Mouse (Mus musculus) forebrain, embryonic 11.5 days (tissue): ENCODE measurements around the gene Kctd20. TPM values are rescaled to one million over a fixed set of nuclear protein-coding genes. Genes with fewer than 3 reads are reported as not detected.

Source experiments
- ATAC-seq: fragments of 200-750 bp; cut with Nextera tagmentation; replicated peaks from 2 replicates; pipeline ENCODE4 v1.8.0; 2017; ENCODE audit warnings: moderate TSS enrichment; ENCODE audit not compliant: low FRiP score
- DNase-seq: peaks from one replicate; pipeline ENCODE4 v3.0.0-alpha.2; 2017; ENCODE audit warnings: low spot score
- H3K27ac ChIP-seq: fragments of 300-500 bp; sonication (generic); 2 replicates; pipeline ENCODE4 v1.5.1; 2014; ENCODE audit warnings: low read depth, low read length
- H3K27me3 ChIP-seq: fragments of 300-500 bp; sonication (generic); 2 replicates; pipeline ENCODE4 v1.6.1; 2014; ENCODE audit warnings: mild to moderate bottlenecking, low read length, mixed read lengths; ENCODE audit not compliant: control insufficient read depth, insufficient read depth
- H3K36me3 ChIP-seq: fragments of 300-500 bp; sonication (generic); 2 replicates; pipeline ENCODE4 v1.6.1; 2014; ENCODE audit warnings: mild to moderate bottlenecking, low read length, moderate library complexity, mixed read lengths; ENCODE audit not compliant: control insufficient read depth, insufficient read depth
- H3K4me1 ChIP-seq: fragments of 300-500 bp; sonication (generic); replicated peaks from 2 replicates; pipeline ENCODE4 v1.6.1; 2014; ENCODE audit warnings: low read length, mixed read lengths; ENCODE audit not compliant: control insufficient read depth, insufficient read depth
- H3K4me2 ChIP-seq: fragments of 300-500 bp; sonication (generic); 2 replicates; pipeline ENCODE4 v1.6.1; 2014; ENCODE audit warnings: low read depth, mild to moderate bottlenecking, low read length, moderate library complexity, mixed read lengths; ENCODE audit not compliant: severe bottlenecking
- H3K4me3 ChIP-seq: fragments of 300-500 bp; sonication (generic); 2 replicates; pipeline ENCODE4 v1.5.1; 2014; ENCODE audit warnings: low read depth, low read length
- H3K9ac ChIP-seq: fragments of 300-500 bp; sonication (generic); 2 replicates; pipeline ENCODE4 v1.6.1; 2014; ENCODE audit warnings: low read length
- H3K9me3 ChIP-seq: fragments of 300-500 bp; sonication (generic); 2 replicates; pipeline ENCODE4 v1.6.1; 2016; ENCODE audit warnings: low read length, mixed read lengths; ENCODE audit not compliant: control insufficient read depth
- WGBS: fragments of 180-500 bp; shearing (Covaris S2); extraction: QIAGEN DNeasy Blood & Tissue Kit; methylation state at CpG from one replicate; pipeline ENCODE4 v1.1.7; 2014; 5-methylcytosine and 5-hydroxymethylcytosine counted together
- polyA plus RNA-seq: library from polyadenylated mRNA; unstranded; fragments of >200 nt; fragmentation: Nextera tagmentation; extraction: Ambion mirVana; gene quantifications from 2 replicates; pipeline ENCODE4 v1.2.1, GENCODE M21; 2014

The Kctd20 gene
- polyA plus RNA-seq, 1 experiment from 2014 or later = 116 TPM

DNA sequence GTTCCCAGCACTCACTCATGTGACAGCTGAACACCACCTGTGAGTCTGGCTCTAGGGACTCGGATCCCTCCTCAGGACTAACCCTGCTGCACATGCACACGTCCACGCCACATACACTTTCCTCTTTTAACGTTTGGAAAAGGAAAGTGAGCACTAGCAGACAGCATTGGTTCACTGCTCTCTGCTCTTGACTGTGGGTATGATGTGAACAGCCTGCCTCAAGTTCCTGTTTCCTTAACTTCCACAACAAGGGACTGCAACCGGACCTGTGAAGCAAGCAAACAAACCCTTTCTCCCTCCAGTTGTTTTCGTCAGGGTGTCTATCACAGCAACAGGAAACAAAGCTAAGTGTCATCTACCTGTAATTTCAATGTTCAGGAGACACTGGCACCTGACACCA lies 48.7 kb downstream of the Kctd20 start:
- 87% methylated on average over 6 of the region's 6 CpGs for WGBS

DNA sequence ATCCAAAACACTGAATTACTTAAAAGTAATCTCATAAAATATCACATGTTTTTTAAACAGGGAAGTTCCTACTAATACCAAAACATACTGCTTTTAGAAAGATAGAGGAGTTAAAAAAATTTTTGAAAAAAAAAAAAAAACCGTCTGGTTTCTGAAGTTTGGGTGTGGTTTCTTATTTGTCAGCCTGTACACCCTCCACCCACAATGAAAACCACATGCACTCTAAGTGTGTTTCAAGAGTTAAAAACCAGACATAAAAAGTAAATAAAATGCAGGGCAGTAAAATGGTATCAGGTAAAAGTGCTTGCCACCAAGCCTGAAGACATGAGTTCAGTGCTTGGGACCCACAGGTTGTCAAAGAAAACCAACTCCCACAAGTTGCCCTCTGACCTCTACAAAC lies 52.0 kb downstream of the Kctd20 start:
- Histone ChIP-seq H3K36me3 (peaks cover 3% of the 10 kb centered on the region), H3K9ac (no peak overlapping the region), H3K4me1 (peaks cover 2% of the 10 kb centered on the region; the same call in 1 of the 2 replicates), H3K4me2 (no peak overlapping the region), H3K4me3 (no peak overlapping the region), H3K27me3 (no peaks in the 10 kb centered on the region), H3K27ac (no peak overlapping the region), H3K9me3 (no peaks in the 10 kb centered on the region)
- WGBS = 86% methylated on average over 1 of the region's 1 CpGs
- no peak for ATAC-seq
- no peak for DNase-seq

More for the DNA sequence above, 48.7 kb downstream of the Kctd20 start:
- DNase-seq = no peak
- peaks cover 3% of the 10 kb centered on the region for H3K36me3 ChIP-seq
- no peak overlapping the region for H3K4me3 ChIP-seq
- H3K9ac ChIP-seq = no peak overlapping the region
- H3K27ac ChIP-seq = no peak overlapping the region
- no peaks in the 10 kb centered on the region for H3K27me3 ChIP-seq
- H3K4me1 ChIP-seq = no peaks in the 10 kb centered on the region
- no peak for ATAC-seq
- H3K4me2 ChIP-seq = no peak overlapping the region
- H3K9me3 ChIP-seq = no peaks in the 10 kb centered on the region

- Histone ChIP-seq H3K36me3 (peaks cover 3% of the 10 kb centered on the region), H3K9me3 (no peaks in the 10 kb centered on the region), H3K4me2 (no peak overlapping the region), H3K9ac (no peak overlapping the region), H3K27ac (no peak overlapping the region), H3K4me3 (no peak overlapping the region), H3K4me1 (peaks cover 2% of the 10 kb centered on the region; the same call in 1 of the 2 replicates), H3K27me3 (no peaks in the 10 kb centered on the region)
- DNase-seq (no peak), ATAC-seq (no peak)
- 92% methylated on average over 3 of the region's 3 CpGs for WGBS
Observed at GRCm38 (mm10) chr17:29005002-29005401, 53.3 kb downstream of the Kctd20 start.

- Histone ChIP-seq H3K36me3 (no peaks in the 10 kb centered on the region; the same call in 1 of the 2 replicates), H3K4me1 (peaks cover 2% of the 10 kb centered on the region; the same call in 1 of the 2 replicates), H3K4me3 (peak overlapping the region; percentile 78), H3K27me3 (no peaks in the 10 kb centered on the region), H3K9me3 (no peaks in the 10 kb centered on the region), H3K27ac (no peak overlapping the region), H3K9ac (peak overlapping the region; percentile 91), H3K4me2 (peak overlapping the region; percentile 71)
- DNase-seq (no peak), ATAC-seq (no peak)
- WGBS = 14% methylated on average over 7 of the region's 7 CpGs
Observed at GRCm38 (mm10) chr17:29006812-29007211, 55.1 kb downstream of the Kctd20 start.

- H3K27me3 ChIP-seq = no peaks in the 10 kb centered on the region
- H3K9me3 ChIP-seq = no peaks in the 10 kb centered on the region
- peak overlapping the region; percentile 78 for H3K4me3 ChIP-seq
- H3K9ac ChIP-seq = peak overlapping the region; percentile 91
- DNase-seq (no peak), ATAC-seq (peak; percentile 42)
- no peaks in the 10 kb centered on the region; the same call in 1 of the 2 replicates for H3K36me3 ChIP-seq
- peak overlapping the region; percentile 71 for H3K4me2 ChIP-seq
- peak overlapping the region; percentile 81 for H3K27ac ChIP-seq
- H3K4me1 ChIP-seq = peaks cover 2% of the 10 kb centered on the region; the same call in 1 of the 2 replicates
- under 1% methylated on average over 19 of the region's 19 CpGs for WGBS
Observed at GRCm38 (mm10) chr17:29007243-29007640, 55.5 kb downstream of the Kctd20 start.

DNA sequence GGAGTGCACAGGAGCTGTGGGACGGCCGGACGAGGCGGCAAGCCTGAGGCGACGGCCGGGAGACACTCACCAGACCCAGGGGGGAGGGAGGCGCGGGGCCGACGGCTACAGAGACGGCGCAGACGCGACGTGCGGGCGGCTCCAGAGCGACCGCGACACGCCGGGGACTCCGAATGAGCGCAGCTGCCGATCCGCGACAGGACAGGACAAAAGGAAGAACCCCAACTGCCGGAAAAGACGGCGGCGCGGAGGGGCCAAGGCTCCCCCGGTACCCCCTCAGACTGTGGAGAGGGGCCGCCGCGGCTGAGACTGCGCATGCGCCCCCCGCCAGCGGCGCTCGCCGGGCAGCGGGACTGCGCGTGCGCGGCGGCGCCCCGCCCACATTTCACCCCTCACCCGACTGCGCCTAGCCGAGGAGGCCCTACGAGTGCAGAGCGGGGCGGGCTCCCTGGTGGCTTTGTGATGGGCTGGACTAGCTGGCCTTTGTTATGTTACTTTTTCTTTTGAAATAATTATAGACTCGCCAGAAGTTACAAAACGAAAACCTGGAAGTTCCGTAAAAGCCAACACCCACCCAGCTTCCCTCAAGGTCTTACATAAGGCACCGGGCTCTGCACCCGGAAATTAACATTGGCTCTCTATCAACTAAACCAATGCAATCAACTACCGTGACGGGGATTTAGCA lies 56.0 kb downstream of the Kctd20 start, which contains the start of gene Stk38:
Gene Stk38 (minus strand): TSS at position 355 of the 685 bp plus-strand sequence.
- peak within 1 kb of the TSS; percentile 71 for H3K4me2 ChIP-seq
- H3K4me1 ChIP-seq = peaks cover 2% of the 10 kb centered on the region; the same call in 1 of the 2 replicates
- no peaks in the 10 kb centered on the region for H3K9me3 ChIP-seq
- H3K9ac ChIP-seq = peak within 1 kb of the TSS; percentile 91
- H3K36me3 ChIP-seq = no peaks in the 10 kb centered on the region; the same call in 1 of the 2 replicates
- under 1% methylated on average over 57 of the region's 65 CpGs for WGBS
- H3K27ac ChIP-seq = peak within 1 kb of the TSS; percentile 81
- H3K27me3 ChIP-seq = no peaks in the 10 kb centered on the region
- ATAC-seq (peak; percentile 96), DNase-seq (peak; percentile 96)
- peak within 1 kb of the TSS; percentile 78 for H3K4me3 ChIP-seq

- H3K9ac ChIP-seq = peak overlapping the region; percentile 91
- H3K27ac ChIP-seq = peak overlapping the region; percentile 2; the same call in 1 of the 2 replicates
- peak overlapping the region; percentile 71 for H3K4me2 ChIP-seq
- peaks cover 2% of the 10 kb centered on the region; the same call in 1 of the 2 replicates for H3K4me1 ChIP-seq
- ATAC-seq (no peak), DNase-seq (no peak)
- no peaks in the 10 kb centered on the region for H3K27me3 ChIP-seq
- no peaks in the 10 kb centered on the region; the same call in 1 of the 2 replicates for H3K36me3 ChIP-seq
- WGBS = 7% methylated on average over 8 of the region's 8 CpGs
- peak overlapping the region; percentile 78 for H3K4me3 ChIP-seq
- no peaks in the 10 kb centered on the region for H3K9me3 ChIP-seq
Observed at GRCm38 (mm10) chr17:29008326-29008650, 56.5 kb downstream of the Kctd20 start.

GRCm38 (mm10) chr17:29009181-29009580 lies 57.4 kb downstream of the Kctd20 start:
- Histone ChIP-seq H3K27me3 (no peaks in the 10 kb centered on the region), H3K4me3 (no peak overlapping the region), H3K27ac (no peak overlapping the region), H3K4me1 (peaks cover 2% of the 10 kb centered on the region; the same call in 1 of the 2 replicates), H3K4me2 (no peak overlapping the region), H3K9me3 (no peaks in the 10 kb centered on the region), H3K9ac (no peak overlapping the region), H3K36me3 (no peaks in the 10 kb centered on the region; the same call in 1 of the 2 replicates)
- DNase-seq (no peak), ATAC-seq (no peak)
- 89% methylated on average over 4 of the region's 4 CpGs for WGBS

GRCm38 (mm10) chr17:29014235-29014634 lies 62.5 kb downstream of the Kctd20 start:
- Histone ChIP-seq H3K9me3 (no peaks in the 10 kb centered on the region), H3K4me3 (no peak overlapping the region), H3K27ac (no peak overlapping the region), H3K36me3 (no peaks in the 10 kb centered on the region), H3K9ac (no peak overlapping the region), H3K27me3 (no peaks in the 10 kb centered on the region), H3K4me1 (no peaks in the 10 kb centered on the region), H3K4me2 (no peak overlapping the region)
- ATAC-seq (no peak), DNase-seq (no peak)
